Mouse (Mus musculus): ENCODE measurements at regions not wholly inside any gene's neighbourhood (a gene's known extent, or its start where the extent isn't known, plus 50 kb on each side); places are given as distances from the start of the nearest gene placed in this dataset.

- no peaks in the 10 kb centered on the region for H3K27me3 ChIP-seq (ENCODE audit: insufficient read depth, low read length)
- 69% methylated on average over 2 of the region's 2 CpGs for whole genome bisulfite sequencing
- H3K4me3 ChIP-seq (ENCODE audit: low read depth, low read length): no peak overlapping the region
- no peak for TF ChIP-seq CTCF (IDR thresholded peaks at IDR 0.05; ENCODE audit: low read depth)
- no peaks in the 10 kb centered on the region for H3K4me1 ChIP-seq (ENCODE audit: insufficient read depth)
- no peaks in the 10 kb centered on the region for H3K36me3 ChIP-seq (ENCODE audit: insufficient read depth)
- no peaks in the 10 kb centered on the region for H3K9me3 ChIP-seq (ENCODE audit: low read length)
- H3K27ac ChIP-seq (ENCODE audit: low read depth, low read length): no peak overlapping the region
- DNase-seq: no peak
- no peak overlapping the region for H3K9ac ChIP-seq
- no peak overlapping the region for H3K4me2 ChIP-seq (ENCODE audit: low read depth)
- ATAC-seq: no peak
Measured at GRCm38 (mm10) chr15:63066020-63066439, 778.9 kb downstream of the Gsdmc2 start.

- TF ChIP-seq CTCF (IDR thresholded peaks at IDR 0.05; ENCODE audit: low read depth): no peak
- Histone ChIP-seq H3K27ac (ENCODE audit: low read depth, low read length) (no peak overlapping the region), H3K9ac (no peak overlapping the region), H3K36me3 (ENCODE audit: insufficient read depth) (no peaks in the 10 kb centered on the region), H3K4me1 (ENCODE audit: insufficient read depth) (no peaks in the 10 kb centered on the region), H3K4me3 (ENCODE audit: low read depth, low read length) (no peak overlapping the region), H3K27me3 (ENCODE audit: insufficient read depth, low read length) (no peaks in the 10 kb centered on the region), H3K9me3 (ENCODE audit: low read length) (no peaks in the 10 kb centered on the region), H3K4me2 (ENCODE audit: low read depth) (no peak overlapping the region)
- ATAC-seq (no peak), DNase-seq (no peak)
- 83% methylated on average over 3 of the region's 3 CpGs for WGBS
Measured at GRCm38 (mm10) chr15:63061891-63062290, 783.1 kb downstream of the Gsdmc2 start.

GRCm38 (mm10) chr15:63060826-63061225 lies 784.2 kb downstream of the Gsdmc2 start:
- TF ChIP-seq CTCF (IDR thresholded peaks at IDR 0.05; ENCODE audit: low read depth): no peak
- WGBS: 96% methylated on average over 3 of the region's 3 CpGs
- no peak overlapping the region for H3K9ac ChIP-seq
- DNase-seq (no peak), ATAC-seq (no peak)
- no peaks in the 10 kb centered on the region for H3K36me3 ChIP-seq (ENCODE audit: insufficient read depth)
- H3K9me3 ChIP-seq (ENCODE audit: low read length): no peaks in the 10 kb centered on the region
- H3K4me2 ChIP-seq (ENCODE audit: low read depth): no peak overlapping the region
- no peaks in the 10 kb centered on the region for H3K27me3 ChIP-seq (ENCODE audit: insufficient read depth, low read length)
- no peaks in the 10 kb centered on the region for H3K4me1 ChIP-seq (ENCODE audit: insufficient read depth)
- H3K4me3 ChIP-seq (ENCODE audit: low read depth, low read length): no peak overlapping the region
- H3K27ac ChIP-seq (ENCODE audit: low read depth, low read length): no peak overlapping the region

GRCm38 (mm10) chr15:63052570-63053255 lies 792.3 kb downstream of the Gsdmc2 start:
- Histone ChIP-seq H3K27ac (ENCODE audit: low read depth, low read length) (no peak overlapping the region), H3K27me3 (ENCODE audit: insufficient read depth, low read length) (no peaks in the 10 kb centered on the region), H3K4me1 (ENCODE audit: insufficient read depth) (no peaks in the 10 kb centered on the region), H3K9me3 (ENCODE audit: low read length) (no peaks in the 10 kb centered on the region), H3K4me2 (ENCODE audit: low read depth) (no peak overlapping the region), H3K9ac (no peak overlapping the region), H3K4me3 (ENCODE audit: low read depth, low read length) (no peak overlapping the region), H3K36me3 (ENCODE audit: insufficient read depth) (no peaks in the 10 kb centered on the region)
- 12% methylated on average over 3 of the region's 3 CpGs for WGBS
- DNase-seq (no peak), ATAC-seq (no peak)
- TF ChIP-seq CTCF (IDR thresholded peaks at IDR 0.05; ENCODE audit: low read depth): no peak

- no peaks in the 10 kb centered on the region for H3K27me3 ChIP-seq (ENCODE audit: insufficient read depth, low read length)
- H3K4me1 ChIP-seq (ENCODE audit: insufficient read depth): no peaks in the 10 kb centered on the region
- H3K9ac ChIP-seq: no peak overlapping the region
- no peaks in the 10 kb centered on the region for H3K9me3 ChIP-seq (ENCODE audit: low read length)
- no peak for DNase-seq
- no peak overlapping the region for H3K27ac ChIP-seq (ENCODE audit: low read depth, low read length)
- no peak overlapping the region for H3K4me2 ChIP-seq (ENCODE audit: low read depth)
- no peaks in the 10 kb centered on the region for H3K36me3 ChIP-seq (ENCODE audit: insufficient read depth)
- no peak overlapping the region for H3K4me3 ChIP-seq (ENCODE audit: low read depth, low read length)
- 80% methylated on average over 1 of the region's 1 CpGs for WGBS
- TF ChIP-seq CTCF (IDR thresholded peaks at IDR 0.05; ENCODE audit: low read depth): no peak
- ATAC-seq: no peak
Measured at GRCm38 (mm10) chr15:63050033-63050432, 794.9 kb downstream of the Gsdmc2 start.

- ATAC-seq: no peak
- TF ChIP-seq CTCF (IDR thresholded peaks at IDR 0.05; ENCODE audit: low read depth): no peak
Measured at GRCm38 (mm10) chr15:63042367-63042766, 802.6 kb downstream of the Gsdmc2 start.

GRCm38 (mm10) chr15:63036241-63036640 lies 808.7 kb downstream of the Gsdmc2 start:
- no peak; the same call in 1 of the 2 replicates for ATAC-seq
- H3K27me3 ChIP-seq (ENCODE audit: insufficient read depth, low read length): no peaks in the 10 kb centered on the region
- no peak overlapping the region for H3K4me3 ChIP-seq (ENCODE audit: low read depth, low read length)
- no peak for TF ChIP-seq CTCF (IDR thresholded peaks at IDR 0.05; ENCODE audit: low read depth)
- WGBS: 80% methylated on average over 7 of the region's 7 CpGs
- H3K4me1 ChIP-seq (ENCODE audit: insufficient read depth): no peaks in the 10 kb centered on the region
- no peak for DNase-seq
- no peaks in the 10 kb centered on the region for H3K36me3 ChIP-seq (ENCODE audit: insufficient read depth)
- H3K9ac ChIP-seq: no peak overlapping the region
- no peak overlapping the region for H3K27ac ChIP-seq (ENCODE audit: low read depth, low read length)
- no peaks in the 10 kb centered on the region for H3K9me3 ChIP-seq (ENCODE audit: low read length)
- no peak overlapping the region for H3K4me2 ChIP-seq (ENCODE audit: low read depth)

More at GRCm38 (mm10) chr15:63042367-63042766, 802.6 kb downstream of the Gsdmc2 start:
- Histone ChIP-seq H3K4me2 (ENCODE audit: low read depth) (no peak overlapping the region), H3K4me3 (ENCODE audit: low read depth, low read length) (no peak overlapping the region), H3K27me3 (ENCODE audit: insufficient read depth, low read length) (no peaks in the 10 kb centered on the region), H3K36me3 (ENCODE audit: insufficient read depth) (no peaks in the 10 kb centered on the region), H3K27ac (ENCODE audit: low read depth, low read length) (no peak overlapping the region), H3K9ac (no peak overlapping the region), H3K4me1 (ENCODE audit: insufficient read depth) (no peaks in the 10 kb centered on the region), H3K9me3 (ENCODE audit: low read length) (no peaks in the 10 kb centered on the region)
- no peak for DNase-seq
